Mouse (Mus musculus): ENCODE measurements around the gene Syt16.

DNA sequence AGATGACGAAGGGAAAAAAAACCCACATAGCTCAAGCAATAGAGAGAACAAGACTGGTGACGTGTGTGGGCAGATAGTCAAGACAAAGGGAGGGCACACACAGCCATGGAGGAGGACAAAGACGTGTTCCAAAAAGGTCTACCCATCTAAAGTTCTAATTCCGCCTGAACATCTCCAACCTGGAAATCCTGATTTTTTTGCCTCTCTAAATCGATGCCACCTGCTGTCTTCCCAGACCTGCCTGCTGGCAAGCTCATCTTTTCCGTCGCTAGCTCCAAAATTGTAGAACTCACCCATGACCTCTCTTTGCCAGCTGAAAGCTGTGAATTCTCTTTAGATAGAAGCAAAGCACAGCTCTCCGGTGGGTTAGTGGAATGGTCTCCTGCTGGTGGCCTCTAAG is 238.7 kb downstream of the Syt16 start:
- no peak for TF ChIP-seq CTCF (IDR thresholded peaks at IDR 0.05; ENCODE audit: low read depth)
- TF ChIP-seq EP300 (IDR thresholded peaks at IDR 0.05; ENCODE audit: low read depth), result no peak
